Mouse (Mus musculus) G1E (cell line): ENCODE data around the gene 3110009E18Rik.

Source experiments
- CTCF ChIP-seq: IDR thresholded peaks from 2 replicates; pipeline ENCODE4 v1.5.1; 2012; ENCODE audit warnings: low read depth, low read length, inconsistent platforms, mixed read lengths
- GATA1 ChIP-seq: IDR thresholded peaks from 2 replicates; pipeline ENCODE4 v1.6.1; 2012; ENCODE audit warnings: borderline replicate concordance, low read length, inconsistent platforms, mixed read lengths
- GATA2 ChIP-seq: IDR thresholded peaks from 2 replicates; pipeline ENCODE4 v1.6.1; 2012; ENCODE audit warnings: low read depth, low read length, inconsistent platforms, borderline replicate concordance
- POLR2AphosphoS5 ChIP-seq: IDR thresholded peaks from 2 replicates; pipeline ENCODE4 v1.6.1; 2012; ENCODE audit warnings: low read depth, low read length, inconsistent platforms; ENCODE audit not compliant: insufficient replicate concordance
- TAL1 ChIP-seq: conservative IDR thresholded peaks from 2 replicates; pipeline ENCODE4 v1.6.1; 2012; ENCODE audit warnings: low read depth, low read length, inconsistent platforms, mixed read lengths

- TF ChIP-seq CTCF (no peak), TAL1 (no peak), GATA1 (no peak), GATA2 (no peak), POLR2AphosphoS5 (no peak)
Observed at GRCm38 (mm10) chr1:120220841-120221240, 99.9 kb downstream of the 3110009E18Rik start.
